Mouse (Mus musculus) embryonic facial prominence, embryonic 14.5 days (tissue): ENCODE results near the gene Tcf25. TPM values are rescaled to one million over a fixed set of nuclear protein-coding genes. Genes with fewer than 3 reads are reported as not detected.
"Not testable (repeated sequence)": the region's sequence is repeated elsewhere in the genome, so short reads cannot be mapped to it uniquely, and the experiment has no call there.

ENCODE experiments used
- ATAC-seq: fragments of 200-750 bp; cut with Nextera tagmentation; 2 replicates; pipeline ENCODE4 v1.8.0; 2017; ENCODE audit warnings: low read depth, moderate number of reproducible peaks, moderate TSS enrichment
- DNase-seq: peaks from one replicate; pipeline ENCODE4 v3.0.0-alpha.2; 2015; ENCODE audit warnings: low spot score
- H3K27ac ChIP-seq: fragments of 300-500 bp; sonication (generic); replicated peaks from 2 replicates; pipeline ENCODE4 v1.5.1; 2014; ENCODE audit warnings: low read depth, mild to moderate bottlenecking, low read length, moderate library complexity
- H3K27me3 ChIP-seq: fragments of 300-500 bp; sonication (generic); replicated peaks from 2 replicates; pipeline ENCODE4 v1.6.1; 2014; ENCODE audit warnings: low read length; ENCODE audit not compliant: control insufficient read depth, insufficient read depth
- H3K36me3 ChIP-seq: fragments of 300-500 bp; sonication (generic); 2 replicates; pipeline ENCODE4 v1.6.1; 2014; ENCODE audit warnings: low read length, mixed read lengths; ENCODE audit not compliant: control insufficient read depth, insufficient read depth
- H3K4me1 ChIP-seq: fragments of 300-500 bp; sonication (generic); 2 replicates; pipeline ENCODE4 v1.6.1; 2014; ENCODE audit warnings: antibody characterized with exemption, low read length; ENCODE audit not compliant: control insufficient read depth, insufficient read depth
- H3K4me2 ChIP-seq: fragments of 300-500 bp; sonication (generic); 2 replicates; pipeline ENCODE4 v1.6.1; 2014; ENCODE audit warnings: low read depth, mild to moderate bottlenecking, low read length, moderate library complexity, mixed read lengths
- H3K4me3 ChIP-seq: fragments of 300-500 bp; sonication (generic); 2 replicates; pipeline ENCODE4 v1.5.1; 2014; ENCODE audit warnings: low read depth, mild to moderate bottlenecking, low read length
- H3K9ac ChIP-seq: fragments of 300-500 bp; sonication (generic); 2 replicates; pipeline ENCODE4 v1.6.1; 2014; ENCODE audit warnings: low read depth, mild to moderate bottlenecking, low read length, moderate library complexity, mixed read lengths
- H3K9me3 ChIP-seq: fragments of 300-500 bp; sonication (generic); 2 replicates; pipeline ENCODE4 v1.6.1; 2016; ENCODE audit warnings: low read length; ENCODE audit not compliant: control insufficient read depth
- WGBS: fragments of 180-500 bp; shearing (Covaris S2); extraction: QIAGEN DNeasy Blood & Tissue Kit; methylation state at CpG from one replicate; pipeline ENCODE4 v1.1.7; 2014; 5-methylcytosine and 5-hydroxymethylcytosine counted together
- polyA plus RNA-seq: library from polyadenylated mRNA; unstranded; fragments of >200 nt; fragmentation: Nextera tagmentation; extraction: Ambion mirVana; gene quantifications from 2 replicates; pipeline ENCODE4 v1.2.1, GENCODE M21; 2014

The Tcf25 gene
- polyA plus RNA-seq, 1 experiment from 2014 or later = 163 TPM

GRCm38 (mm10) chr8:123426511-123427509, 53.3 kb downstream of the Tcf25 start:
- Histone ChIP-seq H3K4me2 (no peak overlapping the region), H3K9me3 (peaks cover 41% of the 10 kb centered on the region), H3K36me3 (no peaks in the 10 kb centered on the region), H3K4me3 (no peak overlapping the region), H3K4me1 (no peaks in the 10 kb centered on the region), H3K27me3 (no peaks in the 10 kb centered on the region), H3K9ac (no peak overlapping the region), H3K27ac (no peak overlapping the region)
- ATAC-seq (no peak), DNase-seq (no peak)
- WGBS = 96% methylated on average over 27 of the region's 27 CpGs

DNA sequence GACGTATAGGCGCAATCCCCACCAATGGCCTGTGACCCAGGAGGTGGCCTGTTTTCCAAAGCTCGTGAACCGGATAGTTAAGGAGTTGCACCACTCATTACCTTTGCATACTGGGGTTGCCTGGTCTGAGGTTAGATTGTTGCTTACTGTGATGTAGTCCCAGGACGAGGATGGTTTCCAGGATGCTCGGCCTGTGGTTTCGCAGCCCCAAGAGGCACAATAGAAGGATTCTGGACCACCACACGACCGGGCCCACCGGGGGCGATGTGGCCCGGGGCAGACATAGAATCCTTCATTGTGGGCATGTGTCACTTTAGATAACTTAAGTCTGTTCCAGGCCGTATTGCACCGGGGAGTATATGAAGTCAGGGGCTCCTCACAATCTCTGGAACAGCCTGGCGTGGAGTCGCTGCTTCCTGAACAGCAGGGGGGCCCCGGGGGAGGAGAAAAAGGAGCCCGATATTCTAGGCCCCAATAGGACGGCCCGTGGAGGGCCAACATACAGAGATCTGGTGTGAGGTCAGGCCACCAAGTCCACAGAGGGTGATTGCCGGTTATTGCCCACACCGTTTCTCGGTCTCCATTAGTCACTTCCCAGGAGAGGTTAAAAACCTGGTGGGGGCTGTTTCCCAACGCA, 54.2 kb downstream of the Tcf25 start:
- DNase-seq (no peak), ATAC-seq (no peak)
- Histone ChIP-seq H3K27me3 (no peaks in the 10 kb centered on the region), H3K4me2 (no peak overlapping the region), H3K9me3 (peaks cover 49% of the 10 kb centered on the region), H3K4me3 (no peak overlapping the region), H3K36me3 (no peaks in the 10 kb centered on the region), H3K27ac (no peak overlapping the region), H3K4me1 (no peaks in the 10 kb centered on the region), H3K9ac (no peak overlapping the region)
- 97% methylated on average over 24 of the region's 24 CpGs for WGBS

DNA sequence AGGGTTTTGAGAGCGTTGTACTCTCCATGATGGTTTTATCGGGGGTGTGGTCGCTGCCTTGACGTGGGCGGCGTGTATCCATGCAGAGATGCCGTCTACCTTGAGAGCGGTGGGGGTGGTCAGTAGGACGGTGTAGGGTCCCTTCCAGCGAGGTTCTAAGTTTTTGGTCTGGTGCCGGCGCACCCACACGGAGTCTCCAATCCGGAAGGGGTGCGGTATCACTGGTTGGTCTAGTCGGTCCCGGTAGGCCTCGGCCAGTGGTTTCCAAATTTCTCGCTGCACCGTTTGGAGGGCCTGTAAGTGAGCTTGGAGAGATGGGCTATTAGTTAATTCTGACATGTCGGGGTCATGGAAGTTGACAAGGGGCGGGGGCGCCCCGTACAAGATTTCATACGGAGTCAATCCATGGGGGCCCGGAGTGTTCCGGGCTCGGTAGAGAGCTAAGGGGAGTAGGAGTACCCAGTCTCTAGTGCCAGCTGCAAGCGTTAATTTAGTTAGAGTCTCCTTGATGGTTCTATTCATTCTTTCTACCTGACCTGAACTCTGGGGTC, 54.9 kb downstream of the Tcf25 start:
- Histone ChIP-seq H3K9me3 (peaks cover 55% of the 10 kb centered on the region), H3K9ac (no peak overlapping the region), H3K4me2 (no peak overlapping the region), H3K27me3 (no peaks in the 10 kb centered on the region), H3K4me1 (no peaks in the 10 kb centered on the region), H3K36me3 (no peaks in the 10 kb centered on the region), H3K27ac (no peak overlapping the region), H3K4me3 (no peak overlapping the region)
- ATAC-seq (no peak), DNase-seq (no peak)
- WGBS = 98% methylated on average over 29 of the region's 29 CpGs

DNA sequence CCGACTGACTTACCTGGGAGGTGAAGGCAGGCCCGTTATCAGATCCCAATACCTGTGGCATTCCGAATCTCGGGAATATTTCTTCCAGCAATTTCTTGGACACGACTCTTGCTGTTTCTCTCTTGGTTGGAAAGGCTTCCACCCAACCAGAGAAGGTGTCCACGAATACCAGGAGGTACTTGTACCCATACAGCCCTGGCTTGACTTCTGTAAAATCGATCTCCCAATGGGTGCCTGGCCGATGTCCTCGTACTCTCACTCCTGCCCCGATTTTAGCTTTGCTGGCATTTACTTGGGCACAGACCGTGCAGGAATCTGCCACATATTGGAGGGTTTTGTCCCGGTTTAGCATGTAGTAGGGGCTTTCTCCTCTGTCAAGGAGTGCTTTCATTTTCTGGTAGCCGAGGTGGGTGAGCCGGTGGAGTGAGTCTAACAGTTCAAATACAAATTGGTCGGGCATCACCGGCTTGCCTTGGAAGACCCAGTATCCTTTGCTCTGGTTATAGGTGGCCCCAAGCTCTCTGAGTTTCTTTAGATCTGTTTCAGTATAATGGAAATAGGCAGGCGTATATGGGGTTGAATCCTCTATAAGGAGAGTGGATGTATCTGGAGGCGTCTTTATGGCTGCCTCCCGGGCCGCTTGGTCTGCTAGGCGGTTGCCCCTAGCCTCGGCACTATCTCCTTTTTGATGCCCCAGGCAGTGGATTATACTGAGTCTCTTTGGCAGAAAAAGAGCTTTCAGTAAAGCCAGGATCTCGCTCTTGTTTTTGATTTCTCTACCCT, 55.6 kb downstream of the Tcf25 start:
- no peak for ATAC-seq
- no peak for DNase-seq
- H3K9ac ChIP-seq = no peak overlapping the region
- WGBS = 94% methylated on average over 23 of the region's 23 CpGs
- H3K27ac ChIP-seq = no peak overlapping the region
- no peaks in the 10 kb centered on the region for H3K27me3 ChIP-seq
- H3K4me1 ChIP-seq = no peaks in the 10 kb centered on the region
- no peak overlapping the region for H3K4me2 ChIP-seq
- peaks cover 59% of the 10 kb centered on the region for H3K9me3 ChIP-seq
- no peaks in the 10 kb centered on the region for H3K36me3 ChIP-seq
- no peak overlapping the region for H3K4me3 ChIP-seq

- not testable (repeated sequence) for H3K36me3 ChIP-seq, H3K27me3 ChIP-seq, H3K9ac ChIP-seq, DNase-seq, H3K4me3 ChIP-seq, H3K27ac ChIP-seq, H3K4me2 ChIP-seq, H3K4me1 ChIP-seq, ATAC-seq
- peaks cover 63% of the 10 kb centered on the region for H3K9me3 ChIP-seq
- 96% methylated on average over 15 of the region's 15 CpGs for WGBS
Measured at GRCm38 (mm10) chr8:123429722-123430013, 56.1 kb downstream of the Tcf25 start.

DNA sequence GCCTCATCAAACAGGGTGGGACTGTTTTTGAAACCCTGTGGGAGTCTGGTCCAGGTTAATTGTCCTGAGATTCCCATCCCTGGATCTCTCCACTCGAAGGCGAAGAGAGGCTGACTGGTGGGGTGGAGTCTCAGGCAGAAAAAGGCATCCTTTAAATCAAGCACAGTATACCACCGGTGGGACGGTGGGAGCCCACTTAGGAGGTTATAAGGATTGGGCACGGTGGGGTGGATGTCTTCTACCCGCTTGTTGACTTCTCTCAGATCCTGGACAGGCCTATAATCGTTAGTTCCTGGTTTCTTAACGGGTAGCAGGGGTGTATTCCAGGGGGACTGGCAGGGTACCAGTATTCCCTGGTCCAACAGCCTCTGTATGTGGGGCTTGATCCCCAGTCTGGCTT, 57.4 kb downstream of the Tcf25 start:
- not testable (repeated sequence) for H3K4me2 ChIP-seq, H3K27ac ChIP-seq, H3K36me3 ChIP-seq, H3K9ac ChIP-seq, H3K27me3 ChIP-seq, H3K4me1 ChIP-seq, ATAC-seq, DNase-seq, H3K4me3 ChIP-seq
- peaks cover 64% of the 10 kb centered on the region for H3K9me3 ChIP-seq
- 90% methylated on average over 7 of the region's 8 CpGs for WGBS

DNA sequence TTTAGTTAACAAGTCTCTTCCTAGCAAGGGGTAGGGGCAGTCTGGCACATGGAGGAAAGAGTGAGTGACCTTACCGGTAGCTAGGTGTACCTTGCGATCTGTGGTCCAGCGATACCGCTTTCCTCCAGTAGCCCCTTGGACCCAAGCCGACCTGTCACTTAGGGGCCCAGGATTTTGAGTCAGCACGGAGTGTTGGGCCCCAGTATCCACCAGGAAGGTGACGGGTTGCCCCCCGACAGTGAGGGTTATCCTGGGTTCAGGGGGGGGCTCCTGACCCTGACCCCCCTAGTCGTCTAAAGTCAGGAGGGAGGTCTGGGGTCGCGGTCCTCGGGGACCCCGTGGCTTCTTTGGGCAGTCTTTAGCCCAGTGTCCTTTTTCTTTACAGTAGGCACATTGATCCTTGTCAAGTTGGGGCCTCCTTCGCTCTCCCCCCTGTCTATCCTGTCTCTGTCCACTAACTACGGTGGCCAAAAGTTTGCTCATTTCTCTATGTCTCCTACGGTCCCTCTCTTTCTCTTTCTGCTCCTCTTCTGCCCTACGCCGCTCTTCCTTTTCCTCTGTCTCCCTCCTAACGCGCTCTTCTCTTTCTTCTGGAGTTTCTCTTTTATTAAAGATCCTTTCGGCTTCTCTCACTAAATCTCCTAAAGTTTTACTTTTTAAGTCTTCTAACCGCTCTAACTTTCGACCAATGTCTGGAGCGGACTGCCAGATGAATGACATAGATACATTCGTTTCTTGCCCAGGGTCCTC, 58.2 kb downstream of the Tcf25 start:
- no peak overlapping the region for H3K9ac ChIP-seq
- 97% methylated on average over 23 of the region's 25 CpGs for WGBS
- no peaks in the 10 kb centered on the region for H3K36me3 ChIP-seq
- H3K27me3 ChIP-seq = no peaks in the 10 kb centered on the region
- H3K4me3 ChIP-seq = no peak overlapping the region
- H3K4me2 ChIP-seq = no peak overlapping the region
- peaks cover 57% of the 10 kb centered on the region for H3K9me3 ChIP-seq
- DNase-seq (no peak), ATAC-seq (no peak)
- no peaks in the 10 kb centered on the region for H3K4me1 ChIP-seq
- no peak overlapping the region for H3K27ac ChIP-seq

GRCm38 (mm10) chr8:123432381-123432780, 58.8 kb downstream of the Tcf25 start:
- Histone ChIP-seq H3K9ac (no peak overlapping the region), H3K9me3 (peaks cover 51% of the 10 kb centered on the region), H3K27ac (no peak overlapping the region), H3K4me3 (no peak overlapping the region), H3K36me3 (no peaks in the 10 kb centered on the region), H3K4me2 (no peak overlapping the region), H3K4me1 (no peaks in the 10 kb centered on the region), H3K27me3 (no peaks in the 10 kb centered on the region)
- DNase-seq = no peak
- 98% methylated on average over 16 of the region's 16 CpGs for WGBS
- ATAC-seq = no peak
